In the genomic region with DNA sequence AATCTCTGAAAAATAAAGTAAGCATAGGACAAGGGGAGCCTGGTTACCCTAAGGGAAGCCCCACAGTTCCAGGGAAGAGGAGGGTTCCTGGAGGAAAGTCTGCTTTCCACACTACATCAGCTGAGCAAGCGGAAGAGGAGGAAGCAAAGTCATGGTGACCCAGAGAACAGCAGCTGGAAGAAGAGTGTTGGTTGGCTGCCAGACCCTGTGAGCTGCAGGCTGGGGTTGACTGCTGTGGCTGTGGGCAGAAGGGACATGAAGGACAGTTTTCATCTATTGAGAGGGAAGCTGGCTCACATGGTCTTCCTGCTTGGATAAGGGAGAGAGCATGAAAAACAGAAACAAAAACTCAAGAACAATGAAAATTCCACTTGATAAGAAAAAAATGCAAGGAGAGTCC, we compare ENCODE assay signal across 13 mouse cellular contexts. TPM values are rescaled to one million over a fixed set of nuclear protein-coding genes. Genes with fewer than 3 reads are reported as not detected.
DNase-seq lines count a peak whose midpoint lies in the region; ATAC-seq and TF ChIP-seq lines count a peak whose summit lies in the region.
"Had no signal": no experiment of that assay in that cellular context is flagged by ENCODE, and none has a peak within 500 bp of the region (broad histone marks: within the 10 kb centered on the region; RNA-seq: fewer than 3 reads in every experiment).

No protein-coding gene starts in this region.

- no peaks in the 10 kb centered on the region for H3K9me3 ChIP-seq in lung, postnatal 0 days (ENCODE audit: low read length)
- H3K9me3 ChIP-seq in heart, postnatal 0 days (replicated peaks; ENCODE audit: control insufficient read depth, low read length): no peaks in the 10 kb centered on the region
- H3K9me3 ChIP-seq in forebrain, embryonic 16.5 days (ENCODE audit: control insufficient read depth, low read length): no peaks in the 10 kb centered on the region
- H3K9me3 ChIP-seq: forebrain, embryonic 15.5 days; hindbrain, embryonic 10.5 days had no signal

- 58% methylated on average over 1 of the region's 1 CpGs for WGBS in lung, postnatal 0 days
- 36% methylated on average over 1 of the region's 1 CpGs for WGBS in heart, postnatal 0 days
- whole genome bisulfite sequencing in forebrain, embryonic 16.5 days: 78% methylated on average over 1 of the region's 1 CpGs

- no peak overlapping the region for H3K4me2 ChIP-seq in lung, postnatal 0 days (replicated peaks; ENCODE audit: low read depth, low read length)
- H3K4me2 ChIP-seq in heart, postnatal 0 days (ENCODE audit: low read depth, low read length): no peak overlapping the region
- no peak overlapping the region for H3K4me2 ChIP-seq in forebrain, embryonic 16.5 days (ENCODE audit: low read length)
- H3K4me2 ChIP-seq: embryonic facial prominence, embryonic 13.5 days; forebrain, embryonic 15.5 days had no signal

- no peak overlapping the region for H3K27ac ChIP-seq in lung, postnatal 0 days (ENCODE audit: low read length)
- H3K27ac ChIP-seq in heart, postnatal 0 days (ENCODE audit: low read depth): peak overlapping the region; percentile 40; the same call in 1 of the 2 replicates
- no peak overlapping the region for H3K27ac ChIP-seq in forebrain, embryonic 16.5 days (ENCODE audit: low read length)
- H3K27ac ChIP-seq: embryonic facial prominence, embryonic 13.5 days; forebrain, embryonic 15.5 days; hindbrain, embryonic 10.5 days had no signal

- no peak overlapping the region for H3K4me3 ChIP-seq in lung, postnatal 0 days (ENCODE audit: low read depth, low read length)
- no peak overlapping the region for H3K4me3 ChIP-seq in heart, postnatal 0 days (ENCODE audit: low read depth, low read length)
- H3K4me3 ChIP-seq in forebrain, embryonic 16.5 days (replicated peaks; ENCODE audit: low read length): no peak overlapping the region
- H3K4me3 ChIP-seq: embryonic facial prominence, embryonic 13.5 days; forebrain, embryonic 15.5 days; hindbrain, embryonic 10.5 days had no signal

- no peak for DNase-seq in frontal cortex, postnatal 14 days (ENCODE audit: low spot score in 2 of 2)
- DNase-seq in lung, postnatal 0 days (ENCODE audit: low spot score): peak; percentile 17
- no peak for DNase-seq in lung, postnatal 25 days (ENCODE audit: low spot score)
- peak; percentile 74 for DNase-seq in heart, postnatal 0 days (ENCODE audit: low spot score)
- DNase-seq in lung, postnatal 14 days: peak; percentile 41
- no peak for DNase-seq in retina, embryonic 14.5 days (ENCODE audit: low spot score)
- DNase-seq: cerebellum, adult 8-10 months had no signal

- no peak for TF ChIP-seq EP300 in lung, postnatal 0 days (IDR thresholded peaks at IDR 0.05)
- no peak for TF ChIP-seq EP300 in heart, postnatal 0 days (IDR thresholded peaks at IDR 0.05; ENCODE audit: low read depth)

- no peaks in the 10 kb centered on the region for H3K4me1 ChIP-seq in lung, postnatal 0 days (ENCODE audit: insufficient read depth, low read depth, low read length)
- H3K4me1 ChIP-seq in heart, postnatal 0 days (ENCODE audit: control insufficient read depth, insufficient read depth): peaks cover 7% of the 10 kb centered on the region; the same call in 1 of the 2 replicates
- no peaks in the 10 kb centered on the region for H3K4me1 ChIP-seq in forebrain, embryonic 16.5 days (replicated peaks; ENCODE audit: control insufficient read depth, insufficient read depth, low read length)
- H3K4me1 ChIP-seq: forebrain, embryonic 15.5 days had no signal

- ATAC-seq in frontal cortex, adult (ENCODE audit: low TSS enrichment): peak; percentile 62; the same call in 1 of the 2 replicates
- 0 out of 2 replicates have a peak, but pooled peaks have one; percentile 26 for ATAC-seq in lung, postnatal 0 days
- ATAC-seq in heart, postnatal 0 days (ENCODE audit: insufficient read depth, low read depth): peak; percentile 75; the same call in 1 of the 2 replicates
- ATAC-seq in forebrain, embryonic 16.5 days: no peak
- ATAC-seq: forebrain, embryonic 15.5 days had no signal

- no peak for TF ChIP-seq CTCF in lung, postnatal 0 days (IDR thresholded peaks at IDR 0.05)
- no peak for TF ChIP-seq CTCF in heart, postnatal 0 days (IDR thresholded peaks at IDR 0.05; ENCODE audit: low read depth)

- no peaks in the 10 kb centered on the region for H3K27me3 ChIP-seq in lung, postnatal 0 days (replicated peaks; ENCODE audit: insufficient read depth, low read length)
- no peaks in the 10 kb centered on the region for H3K27me3 ChIP-seq in heart, postnatal 0 days (ENCODE audit: control insufficient read depth, insufficient read depth, low read length)
- no peaks in the 10 kb centered on the region for H3K27me3 ChIP-seq in forebrain, embryonic 16.5 days (replicated peaks; ENCODE audit: control insufficient read depth, insufficient read depth, low read length)
- H3K27me3 ChIP-seq: embryonic facial prominence, embryonic 13.5 days; forebrain, embryonic 15.5 days had no signal

- no peak overlapping the region for H3K9ac ChIP-seq in lung, postnatal 0 days (replicated peaks; ENCODE audit: low read depth)
- H3K9ac ChIP-seq in heart, postnatal 0 days (replicated peaks; ENCODE audit: low read depth, low read length): no peak overlapping the region
- H3K9ac ChIP-seq in forebrain, embryonic 16.5 days (replicated peaks; ENCODE audit: low read depth, low read length): no peak overlapping the region
- H3K9ac ChIP-seq: embryonic facial prominence, embryonic 13.5 days; forebrain, embryonic 15.5 days had no signal

- H3K36me3 ChIP-seq in lung, postnatal 0 days (ENCODE audit: insufficient read depth, low read length): no peaks in the 10 kb centered on the region
- H3K36me3 ChIP-seq in heart, postnatal 0 days (replicated peaks; ENCODE audit: control insufficient read depth, insufficient read depth, low read length): no peaks in the 10 kb centered on the region
- peaks cover 2% of the 10 kb centered on the region; the same call in 1 of the 2 replicates for H3K36me3 ChIP-seq in forebrain, embryonic 16.5 days (ENCODE audit: control insufficient read depth, insufficient read depth)

RNA-seq across cellular contexts. Expression of a gene that starts 57.0 kb away (rescaled TPM):
- polyA plus RNA-seq in lung, postnatal 0 days (2015; fragmentation: Nextera tagmentation; extraction: Ambion mirVana): 0.11 and 0.33 TPM in 2 replicates
- total RNA-seq in heart, postnatal 0 days (2014; rRNA removed; ENCODE audit: low replicate concordance): not detected in 2 replicates
- polyA plus RNA-seq in heart, postnatal 0 days (2015; fragmentation: Nextera tagmentation; extraction: Ambion mirVana): 0.12 TPM in 1 of 2 replicates, not detected in the other
- 0.22 TPM in 1 of 2 replicates, not detected in the other for polyA plus RNA-seq in forebrain, embryonic 16.5 days (2015; fragmentation: Nextera tagmentation; extraction: Ambion mirVana)
- total RNA-seq: neutrophil, adult 5-6 weeks had no signal
- polyA plus RNA-seq: embryonic facial prominence, embryonic 13.5 days; forebrain, embryonic 15.5 days; hindbrain, embryonic 10.5 days had no signal

Comparison
In these comparisons a context has a peak if more than half of its experiments do, and no peak if none do; other contexts are left out.
1. DNase-seq: peak in lung, postnatal 0 days (single experiment), heart, postnatal 0 days (single experiment) and lung, postnatal 14 days (single experiment); none in frontal cortex, postnatal 14 days (0 of 2), lung, postnatal 25 days (single experiment) and retina, embryonic 14.5 days (single experiment).